Mouse (Mus musculus) testis, adult 2 months (tissue): ENCODE measurements at regions not wholly inside any gene's neighbourhood (a gene's known extent, or its start where the extent isn't known, plus 50 kb on each side); places are given as distances from the start of the nearest gene placed in this dataset.
"Not testable (repeated sequence)": the region's sequence is repeated elsewhere in the genome, so short reads cannot be mapped to it uniquely, and the experiment has no call there.

ENCODE experiments used
- CTCF ChIP-seq: fragments of 200-500 bp; IDR thresholded peaks from 2 replicates; pipeline ENCODE4 v1.5.1; 2012; ENCODE audit warnings: low read depth, mild to moderate bottlenecking, inconsistent platforms, low read length, moderate library complexity; ENCODE audit not compliant: control insufficient read depth, insufficient read depth, insufficient replicate concordance
- POLR2A ChIP-seq: fragments of 200-500 bp; IDR thresholded peaks from 2 replicates; pipeline ENCODE4 v1.6.1; 2012; ENCODE audit warnings: low read depth, mild to moderate bottlenecking, inconsistent platforms, low read length, moderate library complexity; ENCODE audit not compliant: control insufficient read depth

DNA sequence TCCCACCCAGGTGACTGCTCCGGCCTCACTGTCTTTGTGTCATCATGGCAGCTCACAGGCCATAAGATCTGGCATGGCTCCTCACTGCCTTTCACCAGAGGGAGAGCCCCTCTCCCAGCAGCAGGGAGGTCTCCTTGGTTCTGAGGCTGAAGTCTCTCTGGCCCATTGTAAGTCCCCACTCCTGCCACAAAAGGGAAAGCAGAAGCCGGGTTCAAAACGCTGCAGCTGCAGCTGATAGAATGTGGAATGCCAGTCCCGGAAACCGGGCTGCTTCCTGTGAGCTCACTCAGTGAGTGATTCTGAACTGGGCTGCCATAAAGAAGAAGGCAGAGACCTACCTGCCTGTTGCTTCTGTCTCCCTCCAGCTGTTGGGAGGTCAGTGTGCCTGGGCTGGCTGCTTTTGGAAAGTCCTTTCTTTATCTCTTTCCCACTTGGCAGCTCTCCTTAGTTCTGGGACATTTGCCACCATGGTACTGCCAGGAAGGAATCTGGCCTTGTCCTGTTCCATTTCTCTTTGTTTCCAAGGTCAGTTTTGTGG is 72.9 kb upstream of the Fam181b start:
- not testable (repeated sequence) for TF ChIP-seq CTCF, POLR2A
